Mouse (Mus musculus) embryonic facial prominence, embryonic 10.5 days (tissue): ENCODE measurements at regions not wholly inside any gene's neighbourhood (a gene's known extent, or its start where the extent isn't known, plus 50 kb on each side); places are given as distances from the start of the nearest gene placed in this dataset.

Experiments used
- DNase-seq: peaks from one replicate; pipeline ENCODE4 v3.0.0-alpha.2; 2017; ENCODE audit warnings: low spot score
- H3K27ac ChIP-seq: fragments of 300-500 bp; sonication (generic); replicated peaks from 2 replicates; pipeline ENCODE4 v1.5.1; 2016; ENCODE audit warnings: mild to moderate bottlenecking
- H3K27me3 ChIP-seq: fragments of 300-500 bp; sonication (generic); replicated peaks from 2 replicates; pipeline ENCODE4 v1.6.1; 2016; ENCODE audit warnings: low read depth, mild to moderate bottlenecking; ENCODE audit not compliant: poor library complexity, severe bottlenecking
- H3K36me3 ChIP-seq: fragments of 300-500 bp; sonication (generic); replicated peaks from 2 replicates; pipeline ENCODE4 v1.6.1; 2016; ENCODE audit warnings: mild to moderate bottlenecking, moderate library complexity
- H3K4me1 ChIP-seq: fragments of 300-500 bp; sonication (generic); 2 replicates; pipeline ENCODE4 v1.6.1; 2016
- H3K4me3 ChIP-seq: fragments of 300-500 bp; sonication (generic); 2 replicates; pipeline ENCODE4 v1.5.1; 2016; ENCODE audit warnings: mild to moderate bottlenecking, moderate library complexity
- H3K9me3 ChIP-seq: fragments of 300-500 bp; sonication (generic); 2 replicates; pipeline ENCODE4 v1.6.1; 2016; ENCODE audit warnings: mild to moderate bottlenecking
- WGBS: fragments of 180-500 bp; shearing (Covaris S2); methylation state at CpG from one replicate; pipeline ENCODE4 v1.1.7; 2016; 5-methylcytosine and 5-hydroxymethylcytosine counted together

- H3K4me3 ChIP-seq, result no peak overlapping the region
- peak overlapping the region; percentile 69; the same call in 1 of the 2 replicates for H3K27ac ChIP-seq
- H3K27me3 ChIP-seq, result no peaks in the 10 kb centered on the region; the same call in 1 of the 2 replicates
- peaks cover 47% of the 10 kb centered on the region for H3K4me1 ChIP-seq
- no peak for DNase-seq
- no peaks in the 10 kb centered on the region for H3K36me3 ChIP-seq
- no peaks in the 10 kb centered on the region for H3K9me3 ChIP-seq
- 72% methylated on average over 10 of the region's 10 CpGs for WGBS
Measured at GRCm38 (mm10) chr4:149844971-149845370, 70.9 kb upstream of the Slc25a33 start.

DNA sequence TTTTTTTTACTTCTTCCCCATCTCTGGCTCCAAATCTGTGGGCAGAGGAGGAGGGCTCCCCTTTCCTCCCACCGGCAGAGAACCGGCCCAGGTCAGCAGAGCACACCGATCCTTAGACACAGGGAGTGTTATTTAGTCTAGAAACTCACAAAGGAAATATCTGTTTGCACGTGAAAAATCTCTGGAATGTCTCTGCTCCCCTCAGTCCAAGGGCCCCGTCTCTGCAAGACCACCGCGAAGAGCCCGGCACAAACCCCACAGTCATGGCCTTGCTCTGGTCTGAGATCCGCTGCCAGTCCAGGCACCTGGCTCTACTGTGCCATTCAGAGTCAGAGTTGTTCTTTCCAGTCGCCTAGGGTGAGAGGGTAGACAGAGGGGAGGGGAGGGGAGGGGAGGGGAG is 69.7 kb upstream of the Slc25a33 start:
- H3K4me3 ChIP-seq, result no peak overlapping the region
- no peaks in the 10 kb centered on the region; the same call in 1 of the 2 replicates for H3K27me3 ChIP-seq
- peak; percentile 56 for DNase-seq
- no peaks in the 10 kb centered on the region for H3K9me3 ChIP-seq
- H3K27ac ChIP-seq, result peak overlapping the region; percentile 69
- peaks cover 55% of the 10 kb centered on the region for H3K4me1 ChIP-seq
- 35% methylated on average over 10 of the region's 10 CpGs for WGBS
- no peaks in the 10 kb centered on the region for H3K36me3 ChIP-seq

DNA sequence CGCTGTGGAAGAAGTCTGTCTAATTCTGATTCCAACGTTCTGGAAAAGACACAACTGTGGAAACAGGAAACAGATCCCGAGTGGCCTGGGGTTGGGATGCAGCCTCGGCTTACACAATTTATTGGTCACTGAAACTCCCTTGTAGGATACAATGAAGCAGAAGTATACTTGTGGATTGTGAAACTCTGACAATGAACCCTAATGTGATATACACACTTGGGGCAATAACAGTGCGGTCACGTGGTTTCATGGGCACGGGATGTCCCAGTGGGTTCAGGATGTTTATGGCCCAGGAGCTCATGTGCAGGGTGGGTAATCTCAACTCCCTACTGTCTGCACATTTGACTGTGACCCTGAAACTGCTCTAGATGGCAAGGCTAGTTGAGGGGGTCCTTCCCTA is 68.8 kb upstream of the Slc25a33 start:
- WGBS, result 88% methylated on average over 7 of the region's 7 CpGs
- no peak for DNase-seq

DNA sequence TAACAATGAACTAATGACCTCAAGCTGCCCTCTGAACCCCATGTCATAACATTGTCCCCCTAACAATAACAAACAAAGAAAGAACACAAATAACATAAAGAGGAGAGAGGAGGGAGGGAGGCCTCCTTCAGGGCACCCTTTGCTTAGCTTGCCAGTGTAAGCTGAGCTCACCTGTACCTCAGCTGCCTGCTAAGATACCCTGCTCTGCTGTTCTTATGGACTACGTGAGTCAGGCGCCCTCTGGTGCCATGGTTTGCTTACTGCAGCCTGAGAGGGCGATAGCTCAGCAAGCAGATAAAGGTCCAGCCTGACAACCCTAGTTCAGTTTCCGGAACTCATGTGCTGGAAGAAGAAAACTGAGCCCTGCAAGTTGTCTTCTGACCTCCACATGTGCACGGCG is 67.8 kb upstream of the Slc25a33 start:
- 64% methylated on average over 6 of the region's 6 CpGs for WGBS
- peaks cover 51% of the 10 kb centered on the region for H3K4me1 ChIP-seq
- H3K9me3 ChIP-seq, result no peaks in the 10 kb centered on the region
- no peaks in the 10 kb centered on the region; the same call in 1 of the 2 replicates for H3K27me3 ChIP-seq
- no peak overlapping the region for H3K4me3 ChIP-seq
- DNase-seq, result peak; percentile 63
- no peaks in the 10 kb centered on the region for H3K36me3 ChIP-seq
- no peak overlapping the region for H3K27ac ChIP-seq

More for the DNA sequence above, 68.8 kb upstream of the Slc25a33 start:
- Histone ChIP-seq H3K4me1 (peaks cover 55% of the 10 kb centered on the region), H3K27ac (peak overlapping the region; percentile 65; the same call in 1 of the 2 replicates), H3K9me3 (no peaks in the 10 kb centered on the region), H3K27me3 (no peaks in the 10 kb centered on the region; the same call in 1 of the 2 replicates), H3K4me3 (no peak overlapping the region), H3K36me3 (no peaks in the 10 kb centered on the region)

- Histone ChIP-seq H3K4me1 (peaks cover 47% of the 10 kb centered on the region), H3K27me3 (no peaks in the 10 kb centered on the region; the same call in 1 of the 2 replicates), H3K9me3 (no peaks in the 10 kb centered on the region), H3K36me3 (no peaks in the 10 kb centered on the region), H3K4me3 (no peak overlapping the region), H3K27ac (peak overlapping the region; percentile 60)
- no peak for DNase-seq
- WGBS, result 73% methylated on average over 12 of the region's 12 CpGs
Measured at GRCm38 (mm10) chr4:149840511-149841292, 66.6 kb upstream of the Slc25a33 start.

GRCm38 (mm10) chr4:149838682-149839081 is 64.6 kb upstream of the Slc25a33 start:
- Histone ChIP-seq H3K27me3 (no peaks in the 10 kb centered on the region), H3K36me3 (no peaks in the 10 kb centered on the region), H3K4me3 (no peak overlapping the region), H3K9me3 (no peaks in the 10 kb centered on the region), H3K4me1 (peaks cover 30% of the 10 kb centered on the region), H3K27ac (no peak overlapping the region)
- 12% methylated on average over 3 of the region's 3 CpGs for WGBS
- DNase-seq, result peak; percentile 69

- no peak for DNase-seq
- Histone ChIP-seq H3K27ac (no peak overlapping the region), H3K36me3 (no peaks in the 10 kb centered on the region), H3K9me3 (no peaks in the 10 kb centered on the region), H3K27me3 (no peaks in the 10 kb centered on the region), H3K4me1 (peaks cover 26% of the 10 kb centered on the region), H3K4me3 (no peak overlapping the region)
- WGBS, result 85% methylated on average over 9 of the region's 9 CpGs
Measured at GRCm38 (mm10) chr4:149834646-149835156, 60.6 kb upstream of the Slc25a33 start.

GRCm38 (mm10) chr4:149832446-149833101 is 58.5 kb upstream of the Slc25a33 start:
- Histone ChIP-seq H3K4me1 (peaks cover 18% of the 10 kb centered on the region), H3K9me3 (no peaks in the 10 kb centered on the region), H3K36me3 (no peaks in the 10 kb centered on the region), H3K27ac (peak overlapping the region; percentile 70), H3K4me3 (no peak overlapping the region), H3K27me3 (no peaks in the 10 kb centered on the region)
- peak; percentile 38 for DNase-seq
- WGBS, result 58% methylated on average over 10 of the region's 10 CpGs

DNA sequence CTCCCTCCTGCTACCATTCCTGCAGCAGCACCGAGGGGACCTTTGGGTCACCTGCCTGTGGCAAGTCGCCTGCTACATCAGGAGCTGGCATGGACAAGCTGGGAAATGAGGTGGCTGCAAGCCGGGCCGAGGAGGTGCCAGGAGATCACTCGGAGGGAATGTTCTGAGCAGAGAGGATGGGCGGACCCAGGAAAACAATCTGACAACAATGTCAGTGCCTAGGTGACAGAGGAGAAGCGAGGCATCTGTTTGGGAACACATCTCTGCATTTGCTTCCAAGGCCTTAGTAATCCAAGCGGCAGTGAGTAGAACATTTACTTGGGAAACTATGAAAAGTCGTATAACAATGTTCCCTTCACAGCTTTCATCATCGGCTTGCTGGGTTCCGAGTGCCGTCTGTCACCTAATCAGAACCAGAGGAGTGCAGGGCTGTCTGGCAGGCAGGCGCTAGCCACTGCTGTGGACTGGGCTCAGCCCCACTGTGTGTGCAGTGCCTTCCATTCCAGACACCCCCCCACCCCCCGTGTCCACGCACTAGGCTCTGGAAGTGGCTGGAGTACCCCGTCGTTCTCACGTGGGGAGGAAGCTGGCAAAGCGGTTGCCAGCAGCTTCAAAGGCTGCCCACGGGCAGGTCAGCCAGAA is 56.6 kb upstream of the Slc25a33 start:
- no peaks in the 10 kb centered on the region for H3K36me3 ChIP-seq
- WGBS, result 80% methylated on average over 20 of the region's 20 CpGs
- H3K4me1 ChIP-seq, result peaks cover 18% of the 10 kb centered on the region
- no peak overlapping the region for H3K4me3 ChIP-seq
- no peaks in the 10 kb centered on the region for H3K9me3 ChIP-seq
- no peak for DNase-seq
- peak overlapping the region; percentile 30; the same call in 1 of the 2 replicates for H3K27ac ChIP-seq
- no peaks in the 10 kb centered on the region for H3K27me3 ChIP-seq

- Histone ChIP-seq H3K4me1 (peaks cover 18% of the 10 kb centered on the region), H3K27ac (0 out of 2 replicates have a peak overlapping the region, but pooled peaks have one; percentile 30), H3K4me3 (no peak overlapping the region), H3K27me3 (no peaks in the 10 kb centered on the region), H3K36me3 (no peaks in the 10 kb centered on the region), H3K9me3 (no peaks in the 10 kb centered on the region)
- no peak for DNase-seq
- 89% methylated on average over 4 of the region's 4 CpGs for WGBS
Measured at GRCm38 (mm10) chr4:149829964-149830363, 55.9 kb upstream of the Slc25a33 start.

DNA sequence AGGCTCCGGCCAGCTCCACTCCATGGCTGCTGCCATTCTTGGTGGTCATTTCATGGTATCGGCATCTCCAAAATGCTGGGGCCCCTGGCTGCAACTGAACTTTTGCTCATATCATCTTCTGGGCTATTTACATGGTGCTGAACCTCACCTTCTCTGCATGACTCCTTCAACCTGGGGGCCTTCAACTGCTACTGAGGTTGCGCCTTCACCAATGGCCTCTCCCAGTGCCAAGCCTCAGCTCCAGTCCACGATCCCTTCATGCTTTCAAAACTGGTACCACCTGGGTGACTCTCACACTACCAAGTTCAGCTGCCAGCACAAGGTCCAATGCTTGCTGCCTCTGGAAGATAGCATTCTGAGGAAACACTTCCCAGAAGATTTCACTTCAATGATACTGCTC is 53.7 kb upstream of the Slc25a33 start:
- Histone ChIP-seq H3K27ac (no peak overlapping the region), H3K9me3 (no peaks in the 10 kb centered on the region), H3K4me3 (no peak overlapping the region), H3K36me3 (no peaks in the 10 kb centered on the region), H3K4me1 (peaks cover 25% of the 10 kb centered on the region), H3K27me3 (no peaks in the 10 kb centered on the region)
- no peak for DNase-seq
- 94% methylated on average over 4 of the region's 4 CpGs for WGBS
